Mouse (Mus musculus): ENCODE data around the gene 1700057G04Rik.
"Not testable (repeated sequence)": the region's sequence is repeated elsewhere in the genome, so short reads cannot be mapped to it uniquely, and the experiment has no call there.

Gene 1700057G04Rik

DNA sequence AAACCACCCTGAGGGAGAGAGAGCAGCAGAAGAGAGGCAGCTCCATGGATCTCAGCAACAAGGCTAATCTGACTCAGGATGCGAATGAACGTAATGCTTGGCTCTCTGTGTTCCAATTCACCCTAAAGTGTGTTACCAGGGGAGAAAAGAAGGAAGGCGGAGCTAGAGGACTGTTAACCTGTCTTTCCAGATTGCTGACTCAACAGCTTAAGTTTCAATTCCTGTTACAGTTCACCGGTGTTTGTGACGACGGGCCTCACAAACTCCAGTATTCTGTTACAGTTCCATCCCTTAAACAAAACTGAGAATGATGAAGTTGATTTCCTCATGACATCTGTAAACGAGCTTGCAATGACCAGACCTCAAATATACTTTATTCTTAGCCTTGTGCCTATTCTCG is 4.1 kb upstream of the 1700057G04Rik start:
- in situ Hi-C loops (cut with MboI, MseI): no loop called here

DNA sequence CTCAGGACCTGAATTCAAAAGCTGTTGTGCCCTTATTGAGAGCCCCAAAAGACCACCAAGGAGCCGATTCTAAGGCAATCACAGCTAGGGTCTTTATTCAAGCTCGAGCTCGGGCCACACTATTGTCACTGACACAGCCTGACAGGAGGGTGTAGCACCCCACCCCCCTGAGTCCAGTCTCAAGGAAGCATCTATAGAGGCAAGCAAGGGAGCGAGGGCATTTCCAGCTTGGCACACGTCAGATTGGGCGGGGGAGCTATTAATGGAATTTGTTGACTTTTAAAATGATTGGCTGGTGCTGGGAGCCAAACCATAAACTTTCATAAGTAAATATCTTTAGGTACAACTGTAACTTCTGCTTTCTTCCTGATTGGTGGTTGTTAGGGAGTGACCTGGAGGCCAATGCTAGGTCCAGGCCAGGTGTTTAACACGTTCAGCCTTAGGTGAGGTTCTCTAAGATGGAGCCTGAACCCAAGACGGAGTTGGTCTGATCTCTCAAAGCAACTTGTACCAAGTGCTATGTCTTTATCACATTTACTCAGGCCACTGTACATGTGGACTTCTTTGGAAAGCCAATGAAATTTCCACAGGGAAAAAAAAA is 3.5 kb upstream of the 1700057G04Rik start:
- in situ Hi-C loops (cut with MboI, MseI): no loop called here

DNA sequence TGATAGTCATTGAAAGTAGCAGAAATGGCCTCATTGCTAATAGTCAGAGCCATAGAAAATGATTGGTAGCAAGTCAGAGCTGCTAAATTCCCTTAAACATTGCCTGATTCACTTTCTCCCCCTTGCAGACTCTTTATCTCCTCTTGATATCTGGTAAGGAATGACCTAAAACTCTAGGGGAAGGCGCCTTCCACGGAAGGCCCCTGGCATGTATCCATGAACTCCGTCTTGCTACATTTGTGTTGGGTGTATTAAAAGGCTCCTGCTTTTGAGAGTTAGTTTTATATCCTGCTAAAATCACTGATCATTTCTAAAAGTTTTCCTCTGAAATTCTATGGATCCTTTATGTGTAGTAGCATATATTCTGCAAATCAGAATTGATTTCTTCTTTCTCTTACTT is 7.6 kb downstream of the 1700057G04Rik start:
- in situ Hi-C loops (cut with MboI, MseI): no loop called here

DNA sequence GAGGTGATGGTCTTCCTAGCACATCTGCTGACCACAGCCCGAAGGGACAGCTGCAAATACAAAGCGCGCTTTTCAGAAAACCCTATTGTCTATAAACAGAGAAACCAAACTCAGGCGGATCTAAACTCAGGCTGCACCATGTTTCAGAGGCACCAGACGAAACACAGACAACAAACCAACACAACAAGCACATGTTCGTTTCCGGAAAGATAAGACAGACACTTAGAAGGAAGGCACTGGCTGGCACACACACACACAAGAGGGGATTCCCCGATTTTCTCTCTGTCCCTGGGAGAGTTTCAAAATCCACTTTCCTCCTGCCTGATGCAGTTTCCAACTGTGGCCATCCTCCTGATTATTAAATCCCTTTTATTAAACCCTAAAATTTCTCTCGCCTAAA is 16.8 kb downstream of the 1700057G04Rik start:
- in situ Hi-C loops (cut with MboI, MseI): not testable (repeated sequence)

DNA sequence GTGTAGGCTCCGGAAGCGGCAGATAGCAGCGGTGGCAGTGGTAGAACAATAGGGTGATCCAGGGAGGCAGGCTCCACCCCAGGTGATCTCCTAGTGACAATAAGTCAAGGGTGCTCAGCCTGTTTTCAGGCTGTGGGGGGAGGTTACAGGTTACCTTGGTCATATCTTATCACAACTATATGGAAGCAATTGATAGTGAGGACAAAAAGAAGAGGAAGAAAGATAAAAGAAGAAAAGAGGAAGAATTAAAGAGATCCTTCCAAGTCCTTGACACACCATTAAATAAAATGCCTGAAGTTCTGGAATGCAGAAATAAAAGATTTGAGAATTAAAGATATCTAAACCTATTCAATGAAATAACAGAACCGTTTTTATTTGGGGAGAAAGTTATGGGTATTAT is 17.6 kb downstream of the 1700057G04Rik start:
- in situ Hi-C loops (cut with MboI, MseI): no loop called here

DNA sequence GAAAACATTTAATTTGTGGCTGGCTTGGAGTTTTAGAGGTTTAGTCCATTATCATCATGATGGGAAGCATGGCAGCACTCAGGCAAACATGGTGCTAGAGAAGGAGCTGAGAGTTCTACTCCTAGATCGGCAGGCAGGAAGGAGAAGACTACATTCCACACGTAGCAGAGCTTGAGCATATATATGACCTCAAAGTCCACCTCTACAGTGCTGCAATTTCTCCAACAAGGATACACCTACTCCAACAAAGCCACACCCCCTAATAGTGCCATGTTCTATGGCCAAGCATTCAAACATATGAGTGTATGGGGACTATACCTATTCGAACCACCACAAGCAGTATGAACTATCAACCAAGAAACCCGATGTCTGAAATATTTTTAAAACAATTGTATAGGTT is 22.2 kb downstream of the 1700057G04Rik start:
- in situ Hi-C loops (cut with MboI, MseI): no loop called here

DNA sequence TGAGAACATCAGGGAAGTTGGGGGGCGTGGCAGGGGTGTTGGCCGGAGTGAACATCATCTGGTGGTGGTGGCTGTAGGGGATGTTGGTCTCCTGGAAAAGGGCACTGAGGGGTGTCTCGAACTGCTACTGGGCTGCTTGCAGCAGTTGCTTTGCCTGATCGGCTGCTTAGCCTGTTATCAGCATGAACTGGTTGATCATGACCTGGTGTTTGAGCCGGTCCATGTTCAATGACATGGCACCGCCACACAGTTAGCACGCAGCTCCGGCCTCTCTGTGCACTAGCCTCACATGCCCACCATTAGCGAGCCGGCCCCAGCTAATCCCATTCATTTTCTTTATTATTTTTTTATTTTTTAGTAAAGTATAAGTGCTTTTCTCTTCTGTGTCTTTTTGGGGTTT is 25.7 kb downstream of the 1700057G04Rik start:
- in situ Hi-C loops (cut with MboI, MseI): no loop called here

DNA sequence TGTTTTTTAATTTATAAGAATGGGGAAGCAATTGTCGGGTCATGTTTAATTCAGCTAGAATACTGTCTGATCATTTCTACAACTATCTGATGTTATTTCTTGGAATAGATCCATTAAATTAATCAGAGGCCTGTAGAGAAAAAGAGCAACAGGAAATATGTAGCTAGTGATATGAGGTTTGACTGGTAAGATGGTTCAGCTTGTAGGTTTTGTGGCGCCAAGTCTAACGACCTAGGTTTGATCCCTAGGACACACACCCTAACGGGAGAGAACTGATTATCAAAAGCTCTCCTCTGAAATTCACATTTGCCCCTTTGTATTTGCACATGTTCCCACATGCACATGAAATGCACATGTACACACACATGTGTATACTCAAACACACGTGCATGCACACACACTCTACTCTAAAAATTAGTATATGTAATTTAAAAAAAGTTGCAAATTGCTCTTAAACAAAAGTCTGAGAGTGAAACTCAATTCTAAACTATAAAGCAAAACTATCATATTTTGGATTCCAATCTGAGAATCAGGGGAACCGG is 26.2 kb downstream of the 1700057G04Rik start:
- in situ Hi-C loops (cut with MboI, MseI): no loop called here

DNA sequence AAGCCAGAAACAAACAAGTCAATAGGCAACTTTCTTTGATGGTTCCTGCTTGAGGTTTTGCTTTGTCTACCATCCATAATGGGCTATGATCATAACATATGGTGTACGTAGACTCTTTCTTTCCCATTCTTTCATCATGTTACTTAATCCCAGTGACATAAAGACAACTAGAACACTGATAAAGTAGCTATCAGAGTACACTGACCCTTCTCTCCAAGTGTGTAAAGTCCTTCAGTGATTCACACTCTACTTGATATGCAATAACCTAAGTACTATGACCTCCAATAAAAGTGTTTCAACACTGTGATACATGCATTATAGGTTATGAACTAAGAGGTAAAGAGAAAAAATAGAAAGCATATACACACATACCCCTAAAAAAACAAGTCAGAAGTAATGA is 27.9 kb downstream of the 1700057G04Rik start:
- in situ Hi-C loops (cut with MboI, MseI): no loop called here

DNA sequence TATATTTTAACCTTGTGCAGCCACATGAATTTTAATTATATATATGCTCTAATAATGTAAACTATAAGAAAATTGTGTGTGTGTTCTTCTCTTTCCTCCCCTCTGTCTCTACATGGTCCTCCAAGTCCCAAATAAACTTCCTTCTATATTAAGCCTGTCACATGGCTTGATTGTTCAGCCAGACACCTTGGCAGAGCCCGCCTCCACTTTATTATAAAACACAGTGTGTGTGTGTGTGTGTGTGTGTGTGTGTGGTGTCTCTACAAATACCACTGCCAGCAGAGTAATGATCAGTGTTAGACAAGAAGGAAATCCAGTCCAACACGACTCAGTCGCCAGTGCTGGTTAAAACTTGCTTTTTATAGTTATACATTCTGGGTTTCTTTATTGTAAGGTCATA is 28.5 kb downstream of the 1700057G04Rik start:
- in situ Hi-C loops (cut with MboI, MseI): no loop called here

DNA sequence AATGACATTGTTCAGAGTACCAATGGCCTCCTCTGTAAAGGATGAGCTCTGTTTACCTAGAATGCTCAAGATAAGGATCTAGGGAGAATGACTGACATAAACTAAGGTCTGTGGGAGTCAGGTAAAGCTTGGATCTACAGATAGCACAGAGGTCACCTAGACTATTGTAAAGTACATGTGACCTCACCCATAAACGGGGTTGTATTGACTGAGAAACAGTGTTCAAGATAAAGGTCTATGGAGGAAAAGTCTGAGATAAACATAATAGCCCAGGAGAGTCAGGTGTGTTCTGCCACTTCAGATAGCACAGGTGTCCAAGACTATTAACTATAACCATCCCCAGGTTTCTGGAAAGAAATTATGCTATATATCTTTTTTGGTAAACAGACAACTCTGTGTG is 29.8 kb downstream of the 1700057G04Rik start:
- in situ Hi-C loops (cut with MboI, MseI): no loop called here

DNA sequence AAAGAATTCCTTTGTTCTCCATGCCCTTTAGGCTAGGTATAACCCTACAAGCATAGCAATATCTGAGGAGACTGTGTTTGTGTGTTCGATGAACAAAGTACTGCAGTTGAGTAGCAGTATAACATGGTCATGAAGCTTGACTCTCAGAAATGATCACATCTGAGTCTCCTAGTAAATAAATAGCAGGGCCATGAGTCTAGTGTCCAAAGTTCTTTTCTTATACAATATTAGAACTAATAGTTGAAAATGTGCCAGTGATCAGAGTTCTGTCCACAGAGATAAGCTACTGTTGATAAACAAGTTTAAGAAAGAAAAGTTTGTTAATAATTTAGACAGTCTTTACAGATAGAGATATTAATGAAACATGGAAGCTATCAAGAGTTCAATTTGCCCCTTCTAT is 42.7 kb downstream of the 1700057G04Rik start:
- in situ Hi-C loops (cut with MboI, MseI): no loop called here

DNA sequence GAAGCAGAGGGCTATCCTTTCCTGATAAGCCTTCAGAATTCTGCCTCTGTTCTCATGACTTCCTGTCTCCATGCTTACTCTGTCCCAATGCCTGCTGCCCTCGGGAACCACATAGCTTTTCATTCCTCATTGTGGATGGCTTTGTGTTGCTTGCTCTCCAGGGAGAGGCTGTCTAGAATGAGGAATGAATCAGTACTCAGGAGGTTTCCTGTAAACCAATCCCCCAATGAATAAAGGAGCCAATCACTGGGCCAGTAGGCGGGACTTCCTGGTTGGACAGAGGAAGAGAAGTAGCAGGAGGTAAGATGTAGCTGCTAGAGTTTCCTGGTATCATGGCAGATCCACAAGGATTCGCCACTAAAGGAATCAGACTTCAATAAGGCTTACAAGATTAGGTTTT is 44.1 kb downstream of the 1700057G04Rik start:
- in situ Hi-C loops (cut with MboI, MseI): no loop called here

DNA sequence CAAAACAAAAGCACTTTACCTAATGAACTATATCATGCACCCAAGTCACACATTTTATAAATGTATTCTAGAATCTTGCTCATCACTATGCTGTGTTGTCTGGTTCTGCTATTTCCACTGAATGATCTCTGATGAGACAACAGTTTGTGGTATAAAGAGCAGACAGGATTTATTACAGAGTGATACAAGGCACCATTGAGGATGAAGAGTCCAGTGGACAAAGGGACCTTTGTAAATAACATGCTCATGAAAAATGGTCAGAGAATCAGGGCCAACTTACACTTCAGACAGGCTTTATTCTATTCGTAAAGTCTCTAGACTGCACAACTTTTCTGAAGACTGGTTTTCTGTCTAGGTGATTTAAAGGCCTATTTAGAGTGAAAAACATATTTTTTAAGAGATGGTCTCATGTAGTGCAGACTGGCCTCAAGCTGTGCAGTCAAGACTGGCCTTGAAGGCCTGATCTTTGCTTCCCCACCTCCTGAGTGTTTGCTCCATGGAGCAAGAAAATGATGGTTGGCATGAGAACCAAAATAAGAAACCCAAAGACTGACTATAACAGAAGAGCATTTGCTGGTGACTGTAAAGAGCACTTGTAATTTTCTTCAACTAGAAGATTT is 51.6 kb downstream of the 1700057G04Rik start:
- in situ Hi-C loops (cut with MboI, MseI): no loop called here

DNA sequence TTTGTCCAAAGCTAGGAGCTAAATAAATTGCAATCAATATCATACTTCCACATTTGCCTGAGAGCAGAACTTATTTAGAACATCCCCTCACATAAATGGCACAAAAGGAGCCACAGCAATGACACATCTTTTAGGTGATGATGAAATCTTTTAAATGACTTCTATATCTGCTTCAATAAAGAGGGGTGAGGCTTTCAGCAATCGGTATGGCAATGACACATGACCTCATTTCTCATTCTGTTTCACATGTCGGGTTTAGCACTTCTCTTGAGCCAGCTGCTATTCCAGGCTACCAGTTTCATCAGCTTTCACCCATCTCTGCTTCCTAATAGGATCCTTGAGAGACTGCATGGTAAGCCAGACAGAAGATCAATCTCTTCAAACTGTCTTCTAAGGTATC is 54.3 kb downstream of the 1700057G04Rik start:
- in situ Hi-C loops (cut with MboI, MseI): no loop called here

DNA sequence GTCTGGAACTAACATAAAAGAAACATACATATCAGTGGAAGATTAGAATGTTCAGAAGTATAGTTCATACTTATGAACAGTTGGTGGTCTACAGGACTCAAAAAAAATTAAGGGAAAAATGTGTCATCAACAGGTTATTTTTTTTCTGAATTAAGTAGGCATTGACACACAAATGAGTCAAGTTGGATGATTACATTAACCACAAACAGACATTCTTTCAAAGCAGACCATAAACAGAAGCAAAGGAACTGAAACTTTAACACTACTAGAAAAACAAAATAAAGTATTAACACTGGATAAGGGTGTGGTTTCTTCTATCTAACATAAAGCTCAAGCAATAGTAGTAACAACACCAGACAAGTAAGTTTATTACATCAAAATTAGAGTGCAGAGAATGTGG is 59.7 kb downstream of the 1700057G04Rik start:
- in situ Hi-C loops (cut with MboI, MseI): no loop called here

DNA sequence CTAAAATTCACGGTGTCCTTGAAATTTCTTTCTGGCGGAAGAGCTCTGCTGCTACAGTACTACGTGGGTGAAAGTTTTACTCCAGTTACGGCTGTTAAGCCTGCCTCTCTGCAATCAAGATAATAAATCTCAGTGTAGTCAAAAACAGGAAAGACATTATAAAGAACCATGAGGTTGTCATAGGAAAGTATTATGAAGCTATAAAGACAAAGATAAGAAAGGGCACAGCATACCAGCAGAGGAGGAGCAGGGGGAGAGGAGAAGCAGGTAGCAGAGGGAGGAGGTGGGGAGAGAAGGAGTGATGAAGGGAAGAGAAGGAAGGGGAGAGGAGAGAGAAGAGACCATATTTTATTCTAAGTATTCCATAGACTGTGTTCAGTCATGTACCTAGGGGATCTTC is 64.7 kb downstream of the 1700057G04Rik start:
- in situ Hi-C loops (cut with MboI, MseI): no loop called here

DNA sequence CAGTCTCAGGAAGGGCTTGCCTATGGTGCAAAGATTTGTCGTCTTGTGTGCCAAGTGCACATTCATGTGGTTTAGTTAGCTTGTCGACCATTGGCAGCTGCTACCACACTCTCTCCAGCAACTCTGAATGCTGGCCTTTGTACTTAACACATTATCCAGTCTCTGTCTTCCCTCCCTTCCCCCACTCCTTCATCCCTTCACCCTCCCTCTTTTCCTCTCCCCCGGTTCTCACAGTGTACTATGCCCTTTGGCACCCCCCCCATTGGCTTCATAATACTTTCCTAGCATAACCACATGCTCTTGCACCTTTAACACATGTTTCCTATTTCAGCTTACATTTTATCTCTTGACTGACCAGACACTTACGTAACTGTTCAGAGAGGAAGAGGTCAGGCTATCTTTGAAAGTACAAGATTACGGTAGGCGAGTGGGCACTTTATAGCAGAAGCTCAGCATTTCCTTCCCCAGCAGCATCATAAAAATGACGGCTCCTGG is 65.6 kb downstream of the 1700057G04Rik start:
- in situ Hi-C loops (cut with MboI, MseI): no loop called here

DNA sequence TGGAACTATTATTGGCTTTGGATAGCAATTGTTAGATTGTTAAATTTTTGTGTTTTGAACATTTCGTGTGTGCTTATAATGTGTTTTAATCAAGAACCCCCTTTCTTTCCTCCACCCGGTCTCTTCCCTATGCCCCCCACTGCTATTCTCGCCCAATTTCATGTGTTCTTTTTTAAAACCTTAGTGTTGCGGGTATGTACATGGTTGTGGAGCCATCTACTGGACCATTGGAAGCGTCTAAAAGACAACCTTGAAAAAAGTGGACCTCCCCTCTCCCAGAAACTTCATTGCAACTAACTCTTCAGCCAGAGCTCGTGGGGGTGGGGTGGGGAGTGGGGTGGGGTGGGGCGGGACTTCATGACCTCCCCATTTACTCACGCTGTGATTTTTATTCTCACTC is 66.2 kb downstream of the 1700057G04Rik start:
- in situ Hi-C loops (cut with MboI, MseI): no loop called here

DNA sequence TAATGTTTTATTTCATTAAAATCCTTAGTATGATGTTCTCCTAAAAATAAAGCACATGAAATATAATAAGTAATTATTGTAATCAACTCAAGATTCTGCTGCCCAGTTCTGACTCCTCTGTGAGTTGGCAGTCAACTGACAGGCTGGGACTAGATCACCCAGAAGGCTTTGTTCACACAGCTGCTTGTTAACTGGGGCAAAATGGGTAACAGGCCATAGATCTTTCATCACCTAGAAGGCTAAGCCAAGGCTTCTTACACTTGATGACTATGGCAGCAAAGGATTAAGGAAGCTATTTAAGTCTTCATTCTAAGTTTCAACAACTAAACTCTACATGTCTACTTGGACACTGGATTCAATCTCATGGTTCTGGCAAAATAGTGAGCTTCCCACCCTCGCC is 68.8 kb downstream of the 1700057G04Rik start:
- in situ Hi-C loops (cut with MboI, MseI): no loop called here

DNA sequence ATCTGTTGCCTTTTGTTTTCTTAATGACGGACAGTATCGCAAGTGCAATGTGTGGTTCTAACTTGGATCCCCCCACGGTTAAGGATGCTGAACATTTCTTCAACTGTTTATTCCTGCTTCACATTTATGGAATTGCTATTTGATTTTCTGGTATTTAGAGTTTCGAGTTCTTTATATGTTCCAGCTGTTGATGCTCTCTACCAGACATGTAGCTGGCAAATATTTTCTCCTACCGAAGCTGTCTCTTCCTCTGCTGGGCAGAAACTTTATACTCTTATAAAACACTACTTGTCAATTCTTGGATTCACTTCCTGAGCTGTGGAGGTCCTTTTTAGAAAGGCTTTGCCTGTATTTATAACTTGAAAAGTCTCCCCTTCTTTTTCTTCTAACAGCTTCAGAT is 70.1 kb downstream of the 1700057G04Rik start:
- in situ Hi-C loops (cut with MboI, MseI): no loop called here

DNA sequence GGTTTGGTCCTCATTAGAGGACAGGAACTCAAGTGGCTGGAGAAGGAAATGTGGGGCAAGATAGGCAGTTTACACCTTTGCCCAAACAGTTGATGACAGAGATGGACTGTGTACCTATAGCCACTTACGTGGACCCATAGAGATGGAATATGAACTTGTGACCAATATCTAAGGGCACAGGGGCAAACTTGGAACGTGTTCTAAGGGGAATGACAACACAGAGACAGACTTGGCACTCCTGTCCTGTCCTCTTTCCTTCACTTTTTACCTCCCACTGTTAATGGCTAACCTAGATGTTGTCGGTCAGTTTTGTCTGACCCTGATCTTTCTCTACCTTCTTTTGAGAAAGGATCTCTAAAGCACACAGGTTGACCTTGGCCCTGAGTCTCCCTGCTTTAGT is 74.2 kb downstream of the 1700057G04Rik start:
- in situ Hi-C loops (cut with MboI, MseI): no loop called here

DNA sequence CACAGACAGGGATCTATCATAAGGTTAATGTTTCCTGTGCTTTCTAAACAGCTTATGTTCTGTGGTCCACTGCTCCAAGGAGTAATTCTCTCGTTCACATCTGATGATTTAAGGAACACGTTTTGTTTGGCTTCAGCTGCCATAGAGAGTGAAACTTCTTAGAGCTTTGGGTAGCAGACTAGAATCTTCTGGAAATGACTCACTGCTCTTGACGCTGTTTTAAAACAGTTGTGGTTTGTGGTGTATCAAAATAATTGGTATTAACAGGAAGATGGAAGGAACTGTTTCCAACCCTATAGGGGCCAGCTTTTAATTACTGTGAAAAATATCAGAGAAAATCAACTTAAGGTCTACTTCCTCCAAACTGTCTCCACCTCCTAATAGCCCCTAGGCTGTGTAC is 75.2 kb downstream of the 1700057G04Rik start:
- in situ Hi-C loops (cut with MboI, MseI): no loop called here
